Mouse (Mus musculus) kidney, postnatal 0 days (tissue): ENCODE data around the gene Lrrfip1. TPM values are rescaled to one million over a fixed set of nuclear protein-coding genes. Genes with fewer than 3 reads are reported as not detected.

Source experiments
- ATAC-seq: fragments of 200-750 bp; cut with Nextera tagmentation; replicated peaks from 2 replicates; pipeline ENCODE4 v1.8.0; 2017; ENCODE audit warnings: low read depth, moderate number of reproducible peaks, moderate TSS enrichment, moderate library complexity; ENCODE audit not compliant: low FRiP score
- DNase-seq: peaks from one replicate; pipeline ENCODE4 v3.0.0-alpha.2; 2016; ENCODE audit warnings: low spot score
- H3K27ac ChIP-seq: fragments of 300-500 bp; sonication (generic); 2 replicates; pipeline ENCODE4 v1.5.1; 2014; ENCODE audit warnings: mild to moderate bottlenecking
- H3K27me3 ChIP-seq: fragments of 300-500 bp; sonication (generic); 2 replicates; pipeline ENCODE4 v1.6.1; 2014; ENCODE audit warnings: low read length, mixed read lengths; ENCODE audit not compliant: insufficient read depth
- H3K36me3 ChIP-seq: fragments of 300-500 bp; sonication (generic); 2 replicates; pipeline ENCODE4 v1.6.1; 2014; ENCODE audit warnings: low read length, mixed read lengths; ENCODE audit not compliant: insufficient read depth
- H3K4me1 ChIP-seq: fragments of 300-500 bp; sonication (generic); replicated peaks from 2 replicates; pipeline ENCODE4 v1.6.1; 2014; ENCODE audit warnings: antibody characterized with exemption, low read length, mixed read lengths; ENCODE audit not compliant: insufficient read depth
- H3K4me2 ChIP-seq: fragments of 300-500 bp; sonication (generic); 2 replicates; pipeline ENCODE4 v1.6.1; 2014; ENCODE audit warnings: mild to moderate bottlenecking, low read length, moderate library complexity, mixed read lengths
- H3K4me3 ChIP-seq: fragments of 300-500 bp; sonication (generic); replicated peaks from 2 replicates; pipeline ENCODE4 v1.5.1; 2014; ENCODE audit warnings: low read depth, low read length
- H3K9ac ChIP-seq: fragments of 300-500 bp; sonication (generic); 2 replicates; pipeline ENCODE4 v1.6.1; 2014; ENCODE audit warnings: low read depth, low read length
- H3K9me3 ChIP-seq: fragments of 300-500 bp; sonication (generic); replicated peaks from 2 replicates; pipeline ENCODE4 v1.6.1; 2016; ENCODE audit warnings: low read length, inconsistent platforms, mixed read lengths
- CTCF ChIP-seq: IDR thresholded peaks from 2 replicates; pipeline ENCODE4 v1.5.1; 2016; ENCODE audit warnings: antibody characterized with exemption, low read depth, mild to moderate bottlenecking, moderate library complexity
- WGBS: fragments of 180-500 bp; shearing (Covaris S2); extraction: QIAGEN DNeasy Blood & Tissue Kit; methylation state at CpG from one replicate; pipeline ENCODE4 v1.1.7; 2014; 5-methylcytosine and 5-hydroxymethylcytosine counted together
- polyA plus RNA-seq: library from polyadenylated mRNA; unstranded; fragments of >200 nt; fragmentation: Nextera tagmentation; extraction: Ambion mirVana; gene quantifications from 2 replicates; pipeline ENCODE4 v1.2.1, GENCODE M21; 2015

Gene Lrrfip1
- 46.3 and 56.9 TPM in 2 replicates for polyA plus RNA-seq

- Histone ChIP-seq H3K27ac (no peak within 1 kb of the TSS), H3K36me3 (no peaks in the 10 kb centered on the region), H3K9ac (peak within 1 kb of the TSS; percentile 66), H3K9me3 (no peaks in the 10 kb centered on the region), H3K4me3 (peak within 1 kb of the TSS; percentile 60), H3K27me3 (no peaks in the 10 kb centered on the region), H3K4me1 (peaks cover 9% of the 10 kb centered on the region; the same call in 1 of the 2 replicates), H3K4me2 (peak within 1 kb of the TSS; percentile 80)
- WGBS: 2% methylated on average over 56 of the region's 59 CpGs
- ATAC-seq (peak; percentile 62), DNase-seq (peak; percentile 63)
- no peak for TF ChIP-seq CTCF
These were observed at the start of gene Lrrfip1 for GRCm38 (mm10) chr1:90998268-90998890. TSS of gene Lrrfip1 (plus strand) at chr1:90998737.

- Histone ChIP-seq H3K9ac (no peak overlapping the region), H3K4me3 (no peak overlapping the region), H3K4me2 (no peak overlapping the region), H3K27me3 (no peaks in the 10 kb centered on the region), H3K4me1 (no peaks in the 10 kb centered on the region), H3K9me3 (no peaks in the 10 kb centered on the region), H3K36me3 (no peaks in the 10 kb centered on the region), H3K27ac (no peak overlapping the region)
- no peak for TF ChIP-seq CTCF
- WGBS: 54% methylated on average over 9 of the region's 9 CpGs
- ATAC-seq: no peak
- no peak for DNase-seq
These were observed 49.2 kb upstream of the Lrrfip1 start for GRCm38 (mm10) chr1:90949309-90949708.

- WGBS: 81% methylated on average over 7 of the region's 7 CpGs
- H3K27ac ChIP-seq: no peak overlapping the region
- TF ChIP-seq CTCF: no peak
These were observed 46.9 kb upstream of the Lrrfip1 start for GRCm38 (mm10) chr1:90951670-90952069.

GRCm38 (mm10) chr1:90952808-90953207 lies 45.7 kb upstream of the Lrrfip1 start, which contains the start of gene Prlh:
TSS of gene Prlh (plus strand) at chr1:90953108.
- H3K36me3 ChIP-seq: no peaks in the 10 kb centered on the region
- DNase-seq (no peak), ATAC-seq (no peak)
- no peaks in the 10 kb centered on the region for H3K9me3 ChIP-seq
- no peak within 1 kb of the TSS for H3K27ac ChIP-seq
- no peaks in the 10 kb centered on the region for H3K27me3 ChIP-seq
- WGBS: 84% methylated on average over 8 of the region's 8 CpGs
- H3K4me3 ChIP-seq: no peak within 1 kb of the TSS
- no peak within 1 kb of the TSS for H3K4me2 ChIP-seq
- no peaks in the 10 kb centered on the region for H3K4me1 ChIP-seq
- no peak within 1 kb of the TSS for H3K9ac ChIP-seq
- no peak for TF ChIP-seq CTCF

More at GRCm38 (mm10) chr1:90951670-90952069, 46.9 kb upstream of the Lrrfip1 start:
- H3K9me3 ChIP-seq: no peaks in the 10 kb centered on the region
- DNase-seq (no peak), ATAC-seq (no peak)
- H3K36me3 ChIP-seq: no peaks in the 10 kb centered on the region
- no peaks in the 10 kb centered on the region for H3K27me3 ChIP-seq
- H3K9ac ChIP-seq: no peak overlapping the region
- H3K4me1 ChIP-seq: no peaks in the 10 kb centered on the region
- no peak overlapping the region for H3K4me3 ChIP-seq
- H3K4me2 ChIP-seq: no peak overlapping the region

GRCm38 (mm10) chr1:90953688-90954087 lies 44.8 kb upstream of the Lrrfip1 start:
- TF ChIP-seq CTCF: no peak
- Histone ChIP-seq H3K4me3 (no peak overlapping the region), H3K9me3 (no peaks in the 10 kb centered on the region), H3K27ac (no peak overlapping the region), H3K9ac (no peak overlapping the region), H3K4me1 (no peaks in the 10 kb centered on the region), H3K4me2 (no peak overlapping the region), H3K27me3 (no peaks in the 10 kb centered on the region), H3K36me3 (no peaks in the 10 kb centered on the region)
- DNase-seq (no peak), ATAC-seq (no peak)
- WGBS: 60% methylated on average over 11 of the region's 11 CpGs

- ATAC-seq (peak; percentile 48), DNase-seq (peak; percentile 93)
- H3K36me3 ChIP-seq: no peaks in the 10 kb centered on the region
- WGBS: 26% methylated on average over 7 of the region's 7 CpGs
- no peak overlapping the region for H3K4me2 ChIP-seq
- no peaks in the 10 kb centered on the region for H3K4me1 ChIP-seq
- no peaks in the 10 kb centered on the region for H3K27me3 ChIP-seq
- no peaks in the 10 kb centered on the region for H3K9me3 ChIP-seq
- TF ChIP-seq CTCF: peak; percentile 90
- no peak overlapping the region for H3K4me3 ChIP-seq
- H3K9ac ChIP-seq: no peak overlapping the region
- no peak overlapping the region for H3K27ac ChIP-seq
These were observed 42.1 kb upstream of the Lrrfip1 start for GRCm38 (mm10) chr1:90956245-90957096.
